Mouse (Mus musculus) lung, adult 2 months (tissue): Measurements from ENCODE around the gene Rai14. TPM values are rescaled to one million over a fixed set of nuclear protein-coding genes. Genes with fewer than 3 reads are reported as not detected.

Source experiments
- DNase-seq: peaks from one replicate; pipeline ENCODE4 v3.0.0; 2022
- H3K4me1 ChIP-seq: fragments of 200-500 bp; 2 replicates; pipeline ENCODE4 v1.6.1; 2011; ENCODE audit warnings: low read length; ENCODE audit not compliant: control insufficient read depth, insufficient read depth
- H3K4me3 ChIP-seq: fragments of 200-500 bp; replicated peaks from 2 replicates; pipeline ENCODE3; 2011; ENCODE audit warnings: low read depth, mild to moderate bottlenecking, control low read depth, low read length; ENCODE audit errors: extremely low read depth
- CTCF ChIP-seq: fragments of 200-500 bp; IDR thresholded peaks from 2 replicates; pipeline ENCODE4 v1.5.1; 2011; ENCODE audit warnings: mild to moderate bottlenecking, low read length, control low read depth; ENCODE audit not compliant: insufficient read depth
- POLR2A ChIP-seq: fragments of 200-500 bp; IDR thresholded peaks from 2 replicates; pipeline ENCODE4 v1.6.1; 2011; ENCODE audit warnings: low read depth, mild to moderate bottlenecking, control low read depth, low read length, borderline replicate concordance; ENCODE audit errors: extremely low read depth
- WGBS: fragments of 180-500 bp; shearing (Covaris S2); methylation state at CpG from one replicate; pipeline ENCODE4 v1.1.7; 2018; 5-methylcytosine and 5-hydroxymethylcytosine counted together
- polyA plus RNA-seq: library from polyadenylated mRNA; depleted of rRNA; stranded (reverse); fragments of >200 nt; gene quantifications from 2 replicates; pipeline ENCODE4 v1.2.3, GENCODE M21; 2012

Rai14 gene
- polyA plus RNA-seq, 1 experiment: 14.3 TPM

- H3K4me1 ChIP-seq: peaks cover 20% of the 10 kb centered on the region
- no peak overlapping the region for H3K4me3 ChIP-seq
- no peak for TF ChIP-seq CTCF
- no peak for TF ChIP-seq POLR2A
- WGBS: 76% methylated on average over 4 of the region's 4 CpGs
- DNase-seq: no peak
These were observed 32.1 kb upstream of the Rai14 start for GRCm38 (mm10) chr15:10746303-10747051.

- peaks cover 29% of the 10 kb centered on the region for H3K4me1 ChIP-seq
- no peak overlapping the region for H3K4me3 ChIP-seq
- no peak for DNase-seq
- no peak for TF ChIP-seq POLR2A
- TF ChIP-seq CTCF: no peak
- 39% methylated on average over 6 of the region's 6 CpGs for WGBS
These were observed 28.0 kb upstream of the Rai14 start for GRCm38 (mm10) chr15:10742441-10742840.

- TF ChIP-seq CTCF (no peak), POLR2A (no peak)
- peaks cover 18% of the 10 kb centered on the region for H3K4me1 ChIP-seq
- WGBS: 10% methylated on average over 1 of the region's 1 CpGs
- no peak overlapping the region for H3K4me3 ChIP-seq
- no peak for DNase-seq
These were observed 24.9 kb upstream of the Rai14 start for GRCm38 (mm10) chr15:10739279-10739678.

- DNase-seq: no peak
- Histone ChIP-seq H3K4me3 (no peak overlapping the region), H3K4me1 (peaks cover 18% of the 10 kb centered on the region)
- 36% methylated on average over 6 of the region's 6 CpGs for WGBS
- TF ChIP-seq CTCF: no peak
- TF ChIP-seq POLR2A: no peak
These were observed 24.1 kb upstream of the Rai14 start for GRCm38 (mm10) chr15:10738354-10739142.

GRCm38 (mm10) chr15:10735948-10736347 is 21.5 kb upstream of the Rai14 start:
- no peak for DNase-seq
- WGBS: 88% methylated on average over 4 of the region's 4 CpGs
- no peak overlapping the region for H3K4me3 ChIP-seq
- TF ChIP-seq POLR2A: no peak
- TF ChIP-seq CTCF: no peak
- H3K4me1 ChIP-seq: peaks cover 12% of the 10 kb centered on the region

GRCm38 (mm10) chr15:10735216-10735615 is 20.8 kb upstream of the Rai14 start:
- Histone ChIP-seq H3K4me3 (no peak overlapping the region), H3K4me1 (peaks cover 12% of the 10 kb centered on the region)
- 79% methylated on average over 8 of the region's 8 CpGs for WGBS
- TF ChIP-seq CTCF (no peak), POLR2A (no peak)
- DNase-seq: no peak

GRCm38 (mm10) chr15:10731398-10731797 is 17.0 kb upstream of the Rai14 start:
- Histone ChIP-seq H3K4me3 (no peak overlapping the region), H3K4me1 (no peaks in the 10 kb centered on the region)
- WGBS: 66% methylated on average over 3 of the region's 3 CpGs
- TF ChIP-seq POLR2A: no peak
- no peak for TF ChIP-seq CTCF
- DNase-seq: no peak

- Histone ChIP-seq H3K4me1 (peaks cover 17% of the 10 kb centered on the region), H3K4me3 (no peak overlapping the region)
- no peak for DNase-seq
- TF ChIP-seq POLR2A (no peak), CTCF (no peak)
- 47% methylated on average over 3 of the region's 3 CpGs for WGBS
These were observed 11.8 kb upstream of the Rai14 start for GRCm38 (mm10) chr15:10726272-10726671.

GRCm38 (mm10) chr15:10724857-10725256 is 10.4 kb upstream of the Rai14 start:
- WGBS: 76% methylated on average over 3 of the region's 3 CpGs
- no peak overlapping the region for H3K4me3 ChIP-seq
- TF ChIP-seq CTCF: no peak
- TF ChIP-seq POLR2A: no peak
- DNase-seq: no peak
- H3K4me1 ChIP-seq: peaks cover 17% of the 10 kb centered on the region

- DNase-seq: no peak
- TF ChIP-seq POLR2A (no peak), CTCF (no peak)
- 42% methylated on average over 1 of the region's 1 CpGs for WGBS
These were observed 9.1 kb upstream of the Rai14 start for GRCm38 (mm10) chr15:10723507-10723906.

More at GRCm38 (mm10) chr15:10723507-10723906, 9.1 kb upstream of the Rai14 start:
- Histone ChIP-seq H3K4me1 (peaks cover 17% of the 10 kb centered on the region), H3K4me3 (no peak overlapping the region)
